Mouse (Mus musculus): ENCODE results near the gene 4933417A18Rik.
"Not testable (repeated sequence)": the region's sequence is repeated elsewhere in the genome, so short reads cannot be mapped to it uniquely, and the experiment has no call there.

Gene 4933417A18Rik

DNA sequence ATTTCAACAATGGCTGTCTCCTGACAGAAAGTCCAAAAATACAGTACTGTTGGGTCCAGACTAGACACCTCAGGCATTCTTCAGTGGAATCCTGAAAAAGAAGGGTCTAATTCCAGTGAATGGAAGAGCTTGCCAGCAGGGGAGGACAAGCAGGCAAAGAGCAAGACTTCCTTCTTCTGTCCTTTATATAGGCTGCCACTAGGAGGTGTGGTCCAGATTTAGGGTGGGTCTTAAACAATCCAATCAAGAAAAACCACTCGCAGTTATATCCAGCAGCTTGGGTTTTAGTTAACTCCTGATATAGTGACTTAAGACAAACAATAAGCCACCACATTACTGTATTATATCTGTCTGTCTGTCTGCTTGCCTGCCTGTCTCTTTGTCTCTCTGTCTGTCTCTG, 49.6 kb downstream of the 4933417A18Rik start:
- DNase-seq (ENCODE audit: low spot score), result no peak

DNA sequence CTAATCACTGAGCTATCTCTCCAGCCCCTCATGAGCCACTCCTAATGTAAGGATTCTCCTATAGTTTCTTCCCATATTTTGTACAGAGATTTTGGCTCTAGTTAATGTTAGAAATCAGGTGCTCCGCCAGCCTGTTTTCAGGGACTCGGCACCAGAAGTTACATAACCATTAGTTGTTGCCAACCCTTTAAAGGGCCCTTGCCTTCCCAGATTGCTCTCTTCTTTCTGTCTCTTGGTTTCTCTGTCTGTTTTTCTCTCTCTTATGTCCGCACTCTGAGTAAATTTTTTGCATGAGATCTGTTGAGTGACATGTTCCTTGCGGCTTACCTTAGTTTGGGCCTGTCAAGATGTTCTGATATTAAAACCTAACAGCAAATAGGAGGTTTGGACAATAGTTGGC, 51.9 kb downstream of the 4933417A18Rik start:
- DNase-seq (ENCODE audit: low spot score), result no peak

DNA sequence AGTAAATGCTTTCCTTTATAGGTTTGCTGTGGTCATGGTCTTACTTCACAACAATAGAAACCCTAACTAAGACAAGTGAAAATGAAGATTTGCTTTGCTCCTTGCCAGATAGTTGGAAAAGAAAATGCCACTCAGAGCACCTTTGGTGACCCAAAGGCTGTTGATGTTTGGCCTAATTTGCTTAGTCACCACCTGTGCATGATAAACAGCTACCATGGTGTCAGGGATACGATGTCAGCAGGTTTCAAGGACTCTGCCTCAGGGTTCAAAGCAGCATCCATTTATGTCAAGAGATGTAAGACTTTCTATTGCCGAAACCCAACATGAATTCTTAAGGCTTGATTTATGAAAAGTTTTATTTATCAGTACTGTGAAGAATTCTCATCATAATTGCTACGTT, 53.2 kb downstream of the 4933417A18Rik start:
- no peak for DNase-seq (ENCODE audit: low spot score)

DNA sequence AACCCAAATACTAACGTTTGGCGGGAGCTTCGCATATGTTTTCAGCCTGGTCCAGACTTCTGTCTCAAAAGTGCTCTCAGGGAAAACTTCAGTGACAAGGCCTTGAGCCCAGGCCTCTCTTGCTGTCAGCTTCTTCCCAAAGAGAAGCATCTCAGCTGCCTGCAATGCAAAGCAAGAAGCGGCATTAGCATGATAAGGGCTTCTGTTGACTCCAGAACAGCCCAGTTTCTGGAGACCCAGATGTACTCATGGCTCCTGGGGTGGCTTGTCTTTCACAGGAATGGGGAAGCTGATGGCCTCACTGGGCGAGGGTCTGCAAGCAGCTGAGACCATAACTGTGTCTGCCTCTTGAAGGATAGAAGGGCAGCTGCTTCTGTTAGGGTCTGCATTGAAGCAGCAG, 54.4 kb downstream of the 4933417A18Rik start:
- not testable (repeated sequence) for DNase-seq (ENCODE audit: low spot score)

DNA sequence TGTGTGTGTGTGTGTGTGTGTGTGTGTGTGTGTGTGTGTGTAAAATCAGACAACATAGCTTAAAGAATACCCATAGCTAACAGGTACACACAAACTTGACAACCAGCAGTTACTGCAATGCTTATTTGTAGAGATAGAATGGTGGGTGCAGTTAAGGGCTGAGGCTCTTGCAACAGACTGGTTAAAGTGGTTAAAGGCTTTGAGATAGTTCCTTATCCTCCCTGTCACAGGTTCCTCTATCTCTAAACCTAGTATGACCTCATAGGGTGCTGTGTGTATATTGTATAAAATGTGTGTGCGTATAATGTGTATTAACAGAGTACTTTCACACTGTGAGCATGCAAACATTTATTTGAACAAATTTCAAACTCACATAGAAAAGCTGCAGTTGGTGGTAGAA, 59.3 kb downstream of the 4933417A18Rik start:
- DNase-seq (ENCODE audit: low spot score), result not testable (repeated sequence)

DNA sequence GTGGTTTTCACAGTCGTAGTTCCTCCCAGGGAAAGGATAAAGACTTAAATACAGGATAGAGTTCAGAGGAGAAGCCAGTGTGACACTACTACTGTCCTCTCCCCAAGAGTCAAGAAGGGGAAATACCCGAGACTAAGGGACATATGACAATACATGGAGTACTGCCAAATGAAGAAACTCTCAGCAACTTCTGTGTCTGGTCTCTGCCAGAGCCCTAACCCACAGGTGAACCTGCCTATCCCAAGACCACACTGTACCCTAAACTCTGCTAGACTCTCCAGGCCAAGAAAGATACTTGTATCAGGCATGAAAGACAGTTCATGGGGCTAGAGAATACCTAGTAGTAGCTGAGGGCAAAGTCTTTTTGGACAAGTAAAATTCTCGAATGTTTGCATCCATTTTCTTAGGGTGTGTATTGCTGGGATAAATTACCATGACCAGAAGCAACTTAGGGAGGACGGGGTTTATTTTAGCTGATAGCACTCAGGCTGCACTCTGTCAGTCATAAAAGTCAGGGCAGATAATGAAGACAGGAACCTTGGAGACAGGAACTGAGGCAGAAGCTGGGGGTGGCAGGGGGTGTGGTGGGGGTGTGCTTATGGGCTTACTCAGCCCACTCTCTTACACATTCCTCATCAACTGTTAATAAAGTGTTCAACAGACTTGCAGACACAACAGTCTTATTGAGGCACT, 67.5 kb downstream of the 4933417A18Rik start:
- no peak for DNase-seq (ENCODE audit: low spot score)

DNA sequence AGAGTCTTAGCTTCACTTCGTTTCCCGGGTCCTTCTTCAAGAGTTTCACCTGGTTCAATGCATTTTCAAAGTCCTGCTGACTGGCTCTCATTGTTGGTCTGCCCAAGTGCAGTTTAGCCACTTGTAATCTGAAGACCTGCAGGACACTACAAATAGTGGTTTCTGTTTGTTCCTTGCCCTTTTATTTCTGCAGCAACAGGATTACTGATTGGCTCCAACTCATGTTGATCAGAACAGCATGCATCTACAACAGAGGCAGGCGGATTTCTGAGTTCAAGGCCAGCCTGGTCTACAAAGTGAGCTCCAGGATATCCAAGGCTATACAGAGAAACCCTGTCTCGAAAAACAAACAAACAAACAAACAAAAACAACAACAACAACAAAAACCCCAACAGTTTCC, 68.9 kb downstream of the 4933417A18Rik start:
- no peak for DNase-seq (ENCODE audit: low spot score)

DNA sequence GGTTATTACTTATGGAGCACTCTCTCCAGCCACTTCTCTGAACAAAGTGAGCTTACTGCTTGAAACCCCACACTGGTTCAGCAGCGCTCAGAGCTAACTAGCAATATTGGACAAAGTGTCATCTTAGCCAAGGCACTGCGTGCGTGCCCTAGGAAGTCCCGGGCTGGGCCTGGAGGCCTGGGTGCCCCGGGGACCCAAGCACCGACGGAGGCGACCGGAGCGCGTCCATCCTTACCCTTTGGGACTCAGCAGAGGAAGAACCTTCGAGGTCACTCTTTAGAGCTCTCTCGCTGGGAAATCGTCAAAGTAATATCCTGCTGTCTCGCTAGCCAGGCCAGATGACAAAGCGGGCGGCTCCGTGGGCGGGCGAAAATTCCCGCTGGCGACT, 69.4 kb downstream of the 4933417A18Rik start:
- DNase-seq (ENCODE audit: low spot score), result no peak

DNA sequence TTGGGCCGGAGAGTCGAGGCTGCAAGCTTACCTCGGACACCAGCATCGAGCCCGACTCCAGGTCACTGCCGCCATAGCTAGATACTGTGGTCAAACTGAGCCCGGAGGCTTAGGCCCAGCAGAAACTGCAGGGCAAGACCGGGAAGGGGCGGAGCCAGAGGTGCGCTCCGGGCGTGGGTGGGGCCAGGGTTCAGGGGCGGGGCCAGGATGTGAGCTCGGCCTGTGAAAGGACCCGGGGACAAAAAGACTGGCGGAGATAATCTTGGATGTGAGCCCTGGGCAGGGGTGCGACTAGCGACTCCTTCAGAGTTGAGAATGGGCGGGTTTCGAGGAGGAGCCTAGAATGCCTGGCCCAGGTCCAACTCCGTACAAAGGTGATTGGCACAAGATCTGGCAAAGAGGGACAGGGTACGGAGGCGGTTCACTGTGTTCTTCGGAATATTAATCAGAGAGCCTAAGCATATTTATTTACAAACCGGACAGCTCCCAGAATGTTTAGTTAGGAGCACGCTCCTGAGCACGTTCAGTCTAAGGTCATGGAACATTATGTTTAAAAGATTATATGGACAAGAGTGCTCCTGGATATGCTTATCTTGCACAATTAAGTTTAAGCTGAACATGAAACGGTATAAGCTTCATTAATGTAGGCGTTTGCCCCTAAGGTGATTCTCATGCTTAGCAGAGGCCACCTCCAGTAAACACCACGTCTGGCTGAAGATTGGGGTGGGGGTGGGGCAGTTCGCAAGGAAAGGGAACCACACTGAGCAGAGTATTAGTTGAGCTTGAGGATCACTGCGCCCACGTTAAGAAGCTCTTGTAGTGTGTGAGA, 70.0 kb downstream of the 4933417A18Rik start:
- DNase-seq (ENCODE audit: low spot score), result peak; percentile 92

DNA sequence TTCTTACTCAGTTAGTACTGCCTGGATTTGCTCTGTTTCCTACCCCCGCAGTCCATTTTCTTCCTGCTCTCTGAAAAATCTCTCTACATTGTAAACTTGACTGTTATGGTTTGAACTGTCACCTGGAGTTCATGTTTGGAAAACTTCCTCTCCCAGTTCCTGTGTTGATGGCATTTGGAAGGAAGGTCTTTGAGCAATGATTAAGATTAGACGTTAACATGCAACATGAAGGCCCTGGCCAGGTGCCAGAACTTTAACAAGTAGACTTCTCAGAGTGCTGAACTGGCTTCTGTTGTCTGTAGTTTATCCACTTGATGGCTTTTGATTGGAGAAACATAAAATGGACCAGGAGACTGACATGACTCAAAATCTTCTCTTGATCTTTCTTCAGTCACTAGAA, 71.7 kb downstream of the 4933417A18Rik start:
- no peak for DNase-seq (ENCODE audit: low spot score)
